28 mouse cellular contexts compared by ENCODE assay signal in genomic region chr1:74898656-74899431, GRCm38 (mm10). TPM values are rescaled to one million over a fixed set of nuclear protein-coding genes. Genes with fewer than 3 reads are reported as not detected.
A peak's percentile ranks its signal among the peaks of the same experiment; 100 is the strongest.
DNase-seq lines count a peak whose midpoint lies in the region; ATAC-seq and TF ChIP-seq lines count a peak whose summit lies in the region.
"Had no signal": no experiment of that assay in that cellular context is flagged by ENCODE, and none has a peak within 500 bp of the region (broad histone marks: within the 10 kb centered on the region; RNA-seq: fewer than 3 reads in every experiment).

No protein-coding gene starts in this region.

- no peak for TF ChIP-seq CTCF in midbrain, postnatal 0 days (IDR thresholded peaks at IDR 0.05)

- 3% methylated on average over 10 of the region's 10 CpGs for WGBS in hindbrain, embryonic 10.5 days
- WGBS in hindbrain, embryonic 16.5 days = 9% methylated on average over 8 of the region's 10 CpGs
- 9% methylated on average over 8 of the region's 10 CpGs for WGBS in midbrain, embryonic 14.5 days
- WGBS in midbrain, postnatal 0 days = 13% methylated on average over 9 of the region's 10 CpGs
- WGBS in limb, embryonic 10.5 days = 6% methylated on average over 10 of the region's 10 CpGs

- no peak overlapping the region for H3K4me2 ChIP-seq in hindbrain, embryonic 16.5 days (ENCODE audit: low read length)
- no peak overlapping the region for H3K4me2 ChIP-seq in midbrain, embryonic 14.5 days (ENCODE audit: low read length)
- no peak overlapping the region for H3K4me2 ChIP-seq in midbrain, postnatal 0 days (ENCODE audit: low read depth, low read length, poor library complexity, severe bottlenecking)
- H3K4me2 ChIP-seq: embryonic facial prominence, embryonic 12.5 days; heart, embryonic 13.5 days; limb, embryonic 12.5 days; liver, embryonic 12.5 days; lung, embryonic 14.5 days had no signal

- peaks cover 45% of the 10 kb centered on the region for H3K4me1 ChIP-seq in hindbrain, embryonic 10.5 days (replicated peaks)
- peaks cover 8% of the 10 kb centered on the region for H3K4me1 ChIP-seq in hindbrain, embryonic 16.5 days (ENCODE audit: control insufficient read depth, insufficient read depth, low read depth, low read length)
- peaks cover 9% of the 10 kb centered on the region for H3K4me1 ChIP-seq in midbrain, embryonic 14.5 days (ENCODE audit: control insufficient read depth, insufficient read depth, low read length)
- H3K4me1 ChIP-seq in midbrain, postnatal 0 days (ENCODE audit: insufficient read depth, low read length) = no peaks in the 10 kb centered on the region
- peaks cover 32% of the 10 kb centered on the region for H3K4me1 ChIP-seq in limb, embryonic 10.5 days

- no peaks in the 10 kb centered on the region for H3K9me3 ChIP-seq in hindbrain, embryonic 10.5 days
- no peaks in the 10 kb centered on the region for H3K9me3 ChIP-seq in hindbrain, embryonic 16.5 days (ENCODE audit: control insufficient read depth, low read length)
- no peaks in the 10 kb centered on the region for H3K9me3 ChIP-seq in midbrain, embryonic 14.5 days (ENCODE audit: control insufficient read depth, low read length)
- no peaks in the 10 kb centered on the region for H3K9me3 ChIP-seq in midbrain, postnatal 0 days (ENCODE audit: low read length)
- no peaks in the 10 kb centered on the region for H3K9me3 ChIP-seq in limb, embryonic 10.5 days (replicated peaks)
- H3K9me3 ChIP-seq: embryonic facial prominence, embryonic 12.5 days; heart, embryonic 13.5 days; limb, embryonic 12.5 days; liver, embryonic 12.5 days had no signal

- no peak overlapping the region for H3K27ac ChIP-seq in hindbrain, embryonic 10.5 days
- H3K27ac ChIP-seq in hindbrain, embryonic 16.5 days (ENCODE audit: low read depth, low read length) = no peak overlapping the region
- no peak overlapping the region for H3K27ac ChIP-seq in midbrain, embryonic 14.5 days (replicated peaks; ENCODE audit: low read depth, low read length)
- H3K27ac ChIP-seq in midbrain, postnatal 0 days (ENCODE audit: low read depth, low read length) = no peak overlapping the region
- H3K27ac ChIP-seq in limb, embryonic 10.5 days = no peak overlapping the region
- H3K27ac ChIP-seq: embryonic facial prominence, embryonic 12.5 days; heart, embryonic 13.5 days; left cerebral cortex, adult 2 months; limb, embryonic 12.5 days; liver, embryonic 12.5 days had no signal

- peaks cover 100% of the 10 kb centered on the region for H3K27me3 ChIP-seq in hindbrain, embryonic 10.5 days (ENCODE audit: insufficient read depth, poor library complexity, severe bottlenecking)
- H3K27me3 ChIP-seq in hindbrain, embryonic 16.5 days (replicated peaks; ENCODE audit: control insufficient read depth, insufficient read depth, low read length) = peaks cover 74% of the 10 kb centered on the region
- H3K27me3 ChIP-seq in midbrain, embryonic 14.5 days (ENCODE audit: control insufficient read depth, insufficient read depth, low read length) = peaks cover 62% of the 10 kb centered on the region
- H3K27me3 ChIP-seq in midbrain, postnatal 0 days (ENCODE audit: insufficient read depth, low read length) = peaks cover 53% of the 10 kb centered on the region
- peaks cover 100% of the 10 kb centered on the region for H3K27me3 ChIP-seq in limb, embryonic 10.5 days (ENCODE audit: low read depth, poor library complexity, severe bottlenecking)

- no peak for ATAC-seq in hindbrain, embryonic 16.5 days
- no peak for ATAC-seq in midbrain, embryonic 14.5 days (ENCODE audit: low FRiP score, low TSS enrichment)
- no peak for ATAC-seq in midbrain, postnatal 0 days (ENCODE audit: low FRiP score)
- ATAC-seq: CD4-positive, CD25-positive, alpha-beta regulatory T cell, adult 4 months; liver, embryonic 12.5 days had no signal

- H3K4me3 ChIP-seq in hindbrain, embryonic 10.5 days = 0 out of 2 replicates have a peak overlapping the region, but pooled peaks have one; percentile 2
- no peak overlapping the region for H3K4me3 ChIP-seq in hindbrain, embryonic 16.5 days (ENCODE audit: low read length)
- H3K4me3 ChIP-seq in midbrain, embryonic 14.5 days (replicated peaks; ENCODE audit: low read depth, low read length) = no peak overlapping the region
- no peak overlapping the region for H3K4me3 ChIP-seq in midbrain, postnatal 0 days (ENCODE audit: low read depth, low read length)
- peak overlapping the region; percentile 17; the same call in 1 of the 2 replicates for H3K4me3 ChIP-seq in limb, embryonic 10.5 days
- H3K4me3 ChIP-seq: embryonic facial prominence, embryonic 12.5 days; heart, embryonic 13.5 days; left cerebral cortex, adult 2 months; limb, embryonic 12.5 days; liver, embryonic 12.5 days had no signal

- no peak overlapping the region for H3K9ac ChIP-seq in hindbrain, embryonic 16.5 days (ENCODE audit: low read depth, low read length)
- H3K9ac ChIP-seq in midbrain, embryonic 14.5 days (replicated peaks; ENCODE audit: low read length) = no peak overlapping the region
- H3K9ac ChIP-seq in midbrain, postnatal 0 days (replicated peaks; ENCODE audit: low read length, poor library complexity, severe bottlenecking) = no peak overlapping the region
- H3K9ac ChIP-seq: embryonic facial prominence, embryonic 12.5 days; heart, embryonic 13.5 days; limb, embryonic 12.5 days; liver, embryonic 12.5 days; lung, embryonic 14.5 days had no signal

- intact Hi-C loops in left cerebral cortex, postnatal 25 days (cut with DNase I) = no loop called here

- DNase-seq in cerebellum, postnatal 10 days = peak; percentile 56 to 69
- no peak for DNase-seq in cerebellum, adult 9-11 months
- no peak for DNase-seq in hindbrain, embryonic 10.5 days (ENCODE audit: low spot score)
- peak; percentile 14 for DNase-seq in midbrain, embryonic 14.5 days
- no peak for DNase-seq in midbrain, postnatal 0 days (ENCODE audit: low spot score)
- DNase-seq in limb, embryonic 10.5 days (ENCODE audit: low spot score) = no peak
- no peak for DNase-seq in left cerebral cortex, postnatal 25 days (ENCODE audit: low spot score in 2 of 2)
- DNase-seq: adrenal gland, postnatal 36 days; cerebellum, adult 18-20 months; heart, postnatal 4 days; layer of hippocampus, adult 9-11 months; lung, embryonic 14.5 days; lung, postnatal 36 days; right cerebral cortex, postnatal 14 days; spleen, adult 18-20 months; thymus, adult 18-20 months; thymus, postnatal 4 days had no signal

- H3K36me3 ChIP-seq in hindbrain, embryonic 10.5 days = no peaks in the 10 kb centered on the region
- no peaks in the 10 kb centered on the region for H3K36me3 ChIP-seq in hindbrain, embryonic 16.5 days (ENCODE audit: control insufficient read depth, insufficient read depth, low read length)
- H3K36me3 ChIP-seq in midbrain, embryonic 14.5 days (ENCODE audit: control insufficient read depth, insufficient read depth, low read length) = no peaks in the 10 kb centered on the region
- no peaks in the 10 kb centered on the region for H3K36me3 ChIP-seq in midbrain, postnatal 0 days (ENCODE audit: insufficient read depth, low read length)
- no peaks in the 10 kb centered on the region for H3K36me3 ChIP-seq in limb, embryonic 10.5 days
- H3K36me3 ChIP-seq: embryonic facial prominence, embryonic 12.5 days; heart, embryonic 13.5 days; limb, embryonic 12.5 days; liver, embryonic 12.5 days had no signal

RNA-seq across cellular contexts. Expression of gene Cryba2, which starts 5.9 kb away (rescaled TPM):
- polyA plus RNA-seq in hindbrain, embryonic 10.5 days (2016; fragmentation: Nextera tagmentation; extraction: Ambion mirVana) = not detected in 2 replicates
- polyA plus RNA-seq in hindbrain, embryonic 16.5 days (2015; fragmentation: Nextera tagmentation; extraction: Ambion mirVana) = 1.4 and 2.1 TPM in 2 replicates
- 0.77 TPM in 1 of 2 replicates, not detected in the other for polyA plus RNA-seq in midbrain, embryonic 14.5 days (2014; fragmentation: Nextera tagmentation; extraction: Ambion mirVana)
- total RNA-seq in midbrain, postnatal 0 days (2014; rRNA removed) = not detected in 2 replicates
- polyA plus RNA-seq in midbrain, postnatal 0 days (2015; fragmentation: Nextera tagmentation; extraction: Ambion mirVana) = 0.49 and 0.80 TPM in 2 replicates
- polyA plus RNA-seq in limb, embryonic 10.5 days (2016; fragmentation: Nextera tagmentation; extraction: Ambion mirVana) = not detected in 2 replicates
- not detected for total RNA-seq in left cerebral cortex, postnatal 25 days (2021)
- total RNA-seq: ES-E14; gastrocnemius, adult 18-20 months; gastrocnemius, postnatal 4 days; heart, postnatal 4 days; left cerebral cortex, adult 2 months; neutrophil, adult 5-6 weeks had no signal
- polyA plus RNA-seq: CD4-positive, CD25-positive, alpha-beta regulatory T cell, adult 4 months; heart, embryonic 13.5 days; limb, embryonic 12.5 days; liver, embryonic 12.5 days; lung, embryonic 14.5 days had no signal

RNA-seq across cellular contexts. Expression of gene Fev, which starts 13.6 kb away (rescaled TPM):
- 0.25 and 0.89 TPM in 2 replicates for polyA plus RNA-seq in hindbrain, embryonic 10.5 days (2016; fragmentation: Nextera tagmentation; extraction: Ambion mirVana)
- 2.9 and 3.3 TPM in 2 replicates for polyA plus RNA-seq in hindbrain, embryonic 16.5 days (2015; fragmentation: Nextera tagmentation; extraction: Ambion mirVana)
- polyA plus RNA-seq in midbrain, embryonic 14.5 days (2014; fragmentation: Nextera tagmentation; extraction: Ambion mirVana) = 3.0 and 3.3 TPM in 2 replicates
- total RNA-seq in midbrain, postnatal 0 days (2014; rRNA removed) = 3.4 and 3.8 TPM in 2 replicates
- 1.8 and 2.3 TPM in 2 replicates for polyA plus RNA-seq in midbrain, postnatal 0 days (2015; fragmentation: Nextera tagmentation; extraction: Ambion mirVana)
- polyA plus RNA-seq in limb, embryonic 10.5 days (2016; fragmentation: Nextera tagmentation; extraction: Ambion mirVana) = not detected in 2 replicates
- total RNA-seq in left cerebral cortex, postnatal 25 days (2021) = not detected
- total RNA-seq: ES-E14; gastrocnemius, adult 18-20 months; gastrocnemius, postnatal 4 days; heart, postnatal 4 days; left cerebral cortex, adult 2 months; neutrophil, adult 5-6 weeks had no signal
- polyA plus RNA-seq: CD4-positive, CD25-positive, alpha-beta regulatory T cell, adult 4 months; lung, embryonic 14.5 days had no signal

RNA-seq across cellular contexts. Expression of gene Cfap65, which starts 36.6 kb away (rescaled TPM):
- polyA plus RNA-seq in hindbrain, embryonic 10.5 days (2016; fragmentation: Nextera tagmentation; extraction: Ambion mirVana) = 0.50 and 1.7 TPM in 2 replicates
- 1.1 and 1.6 TPM in 2 replicates for polyA plus RNA-seq in hindbrain, embryonic 16.5 days (2015; fragmentation: Nextera tagmentation; extraction: Ambion mirVana)
- polyA plus RNA-seq in midbrain, embryonic 14.5 days (2014; fragmentation: Nextera tagmentation; extraction: Ambion mirVana) = 0.13 and 0.34 TPM in 2 replicates
- total RNA-seq in midbrain, postnatal 0 days (2014; rRNA removed) = 4.0 and 4.1 TPM in 2 replicates
- 0.94 and 1.5 TPM in 2 replicates for polyA plus RNA-seq in midbrain, postnatal 0 days (2015; fragmentation: Nextera tagmentation; extraction: Ambion mirVana)
- not detected in 2 replicates for polyA plus RNA-seq in limb, embryonic 10.5 days (2016; fragmentation: Nextera tagmentation; extraction: Ambion mirVana)
- 1 to 10 TPM; 2.1 to 2.4 TPM for total RNA-seq in left cerebral cortex, postnatal 25 days (2021)
- total RNA-seq: adrenal gland, postnatal 36 days; ES-E14; gastrocnemius, adult 18-20 months; gastrocnemius, postnatal 4 days; heart, postnatal 4 days; neutrophil, adult 5-6 weeks had no signal
- polyA plus RNA-seq: CD4-positive, CD25-positive, alpha-beta regulatory T cell, adult 4 months; heart, embryonic 13.5 days; limb, embryonic 12.5 days; liver, embryonic 12.5 days had no signal

RNA-seq across cellular contexts. Expression of gene Cdk5r2, which starts 44.1 kb away (rescaled TPM):
- 0.96 and 2.6 TPM in 2 replicates for polyA plus RNA-seq in hindbrain, embryonic 10.5 days (2016; fragmentation: Nextera tagmentation; extraction: Ambion mirVana)
- polyA plus RNA-seq in hindbrain, embryonic 16.5 days (2015; fragmentation: Nextera tagmentation; extraction: Ambion mirVana) = 8.4 and 9.4 TPM in 2 replicates
- polyA plus RNA-seq in midbrain, embryonic 14.5 days (2014; fragmentation: Nextera tagmentation; extraction: Ambion mirVana) = 16.5 and 29.9 TPM in 2 replicates
- 64.0 and 70.2 TPM in 2 replicates for total RNA-seq in midbrain, postnatal 0 days (2014; rRNA removed)
- polyA plus RNA-seq in midbrain, postnatal 0 days (2015; fragmentation: Nextera tagmentation; extraction: Ambion mirVana) = 15.4 and 17.8 TPM in 2 replicates
- polyA plus RNA-seq in limb, embryonic 10.5 days (2016; fragmentation: Nextera tagmentation; extraction: Ambion mirVana) = not detected in 2 replicates
- total RNA-seq in left cerebral cortex, postnatal 25 days (2021) = 100 to 1,000 TPM; 441 to 447 TPM
- total RNA-seq: gastrocnemius, adult 18-20 months; heart, postnatal 4 days; neutrophil, adult 5-6 weeks had no signal
- polyA plus RNA-seq: CD4-positive, CD25-positive, alpha-beta regulatory T cell, adult 4 months; heart, embryonic 13.5 days; limb, embryonic 12.5 days; liver, embryonic 12.5 days; lung, embryonic 14.5 days had no signal

RNA-seq across cellular contexts. Expression of gene Ihh, which starts 52.6 kb away (rescaled TPM):
- polyA plus RNA-seq in hindbrain, embryonic 10.5 days (2016; fragmentation: Nextera tagmentation; extraction: Ambion mirVana) = 0.12 TPM in 2 replicates
- 0.25 and 0.30 TPM in 2 replicates for polyA plus RNA-seq in hindbrain, embryonic 16.5 days (2015; fragmentation: Nextera tagmentation; extraction: Ambion mirVana)
- 0.16 TPM in 1 of 2 replicates, not detected in the other for polyA plus RNA-seq in midbrain, embryonic 14.5 days (2014; fragmentation: Nextera tagmentation; extraction: Ambion mirVana)
- 0.16 and 1.2 TPM in 2 replicates for total RNA-seq in midbrain, postnatal 0 days (2014; rRNA removed)
- polyA plus RNA-seq in midbrain, postnatal 0 days (2015; fragmentation: Nextera tagmentation; extraction: Ambion mirVana) = 0.21 TPM in 2 replicates
- 0.08 and 0.11 TPM in 2 replicates for polyA plus RNA-seq in limb, embryonic 10.5 days (2016; fragmentation: Nextera tagmentation; extraction: Ambion mirVana)
- total RNA-seq in left cerebral cortex, postnatal 25 days (2021) = under 1 TPM; 0.21 to 0.41 TPM
- total RNA-seq: adrenal gland, postnatal 36 days; neutrophil, adult 5-6 weeks had no signal
- polyA plus RNA-seq: CD4-positive, CD25-positive, alpha-beta regulatory T cell, adult 4 months had no signal

Comparison
In these comparisons a context has a peak if more than half of its experiments do, and no peak if none do; other contexts are left out.
1. DNase-seq: peak in cerebellum, postnatal 10 days (2 of 2) and midbrain, embryonic 14.5 days (single experiment); none in cerebellum, adult 9-11 months (single experiment), hindbrain, embryonic 10.5 days (single experiment), midbrain, postnatal 0 days (single experiment), limb, embryonic 10.5 days (single experiment) and left cerebral cortex, postnatal 25 days (0 of 2).
2. H3K4me3 ChIP-seq: peak in hindbrain, embryonic 10.5 days (single experiment) and limb, embryonic 10.5 days (single experiment); none in hindbrain, embryonic 16.5 days (single experiment), midbrain, embryonic 14.5 days (single experiment) and midbrain, postnatal 0 days (single experiment).